Mouse (Mus musculus) right cerebral cortex, postnatal 10 days (tissue): ENCODE results near the gene Atp6v1g1.
A peak's percentile ranks its signal among the peaks of the same experiment; 100 is the strongest.

Experiments used
- DNase-seq, 2 experiments: peaks; one replicate each; pipeline ENCODE4 v3.0.0; 2021; ENCODE audit warnings: low spot score in 2 of 2

The Atp6v1g1 gene

DNA sequence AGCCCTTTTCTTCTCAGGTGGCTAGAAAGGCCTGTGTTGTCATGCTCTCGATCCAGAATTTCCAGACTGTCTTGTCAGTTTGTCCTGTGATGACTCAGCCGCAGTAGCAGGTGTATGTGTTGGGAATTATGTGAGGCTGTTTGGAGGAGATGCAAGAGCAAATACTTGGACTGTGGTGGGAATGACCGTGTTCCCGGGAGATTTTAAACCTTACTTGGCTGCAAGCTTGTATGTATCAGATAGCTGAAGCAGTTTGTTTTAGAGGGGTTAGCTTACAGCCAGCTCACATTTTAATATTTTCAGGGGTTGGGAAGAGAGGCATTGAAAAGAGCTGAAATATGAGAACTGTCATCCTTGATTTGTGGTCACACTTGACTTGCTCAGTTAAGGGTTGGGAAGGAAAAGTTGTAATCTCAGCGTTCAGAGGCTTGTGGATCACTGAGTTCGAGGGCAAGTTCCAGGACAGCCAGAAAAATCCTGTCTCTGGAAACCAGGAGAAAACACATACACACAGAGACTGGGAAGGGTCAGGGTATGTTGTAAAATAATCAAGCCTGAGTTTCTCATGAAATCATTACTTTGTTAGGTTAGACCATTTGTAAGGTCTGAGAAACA lies 2.0 kb downstream of the Atp6v1g1 start:
- no peak for DNase-seq

DNA sequence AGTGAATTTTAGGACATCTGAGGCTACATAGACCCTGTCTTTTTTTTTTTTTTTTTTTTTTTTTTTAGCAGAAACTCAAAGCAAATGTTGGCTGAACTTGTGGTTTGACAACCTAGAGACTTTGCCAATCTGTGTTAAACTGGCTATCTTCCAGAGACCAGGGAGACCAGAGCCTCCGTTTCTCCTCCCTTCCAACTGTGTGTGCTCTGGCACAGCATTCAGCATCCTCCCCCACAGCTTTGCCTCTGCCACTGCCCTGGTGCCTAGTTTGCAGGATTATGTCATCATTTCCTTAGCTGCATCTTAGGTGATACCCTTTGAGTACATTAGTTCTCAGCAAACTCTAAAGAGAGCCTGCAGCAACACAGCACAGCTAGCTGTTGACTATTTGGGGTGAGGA lies 3.2 kb downstream of the Atp6v1g1 start:
- DNase-seq: no peak

DNA sequence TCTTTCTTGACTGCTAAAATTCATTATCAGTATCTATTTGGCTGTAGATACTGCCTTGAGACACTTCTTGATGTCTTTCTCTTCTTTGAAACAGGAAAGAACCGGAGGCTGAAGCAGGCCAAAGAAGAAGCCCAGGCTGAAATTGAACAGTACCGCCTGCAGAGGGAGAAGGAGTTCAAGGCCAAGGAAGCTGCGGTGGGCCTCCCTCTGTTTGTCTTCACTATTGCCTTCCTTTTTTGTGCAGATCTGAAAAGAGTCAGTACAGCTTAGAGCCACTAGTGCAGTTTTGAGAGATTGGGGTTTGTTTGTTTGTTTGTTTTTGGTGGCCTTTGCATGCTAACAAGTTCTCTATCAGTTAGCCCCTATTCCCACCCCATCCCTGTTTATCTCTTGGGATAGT lies 3.9 kb downstream of the Atp6v1g1 start:
- no peak for DNase-seq

DNA sequence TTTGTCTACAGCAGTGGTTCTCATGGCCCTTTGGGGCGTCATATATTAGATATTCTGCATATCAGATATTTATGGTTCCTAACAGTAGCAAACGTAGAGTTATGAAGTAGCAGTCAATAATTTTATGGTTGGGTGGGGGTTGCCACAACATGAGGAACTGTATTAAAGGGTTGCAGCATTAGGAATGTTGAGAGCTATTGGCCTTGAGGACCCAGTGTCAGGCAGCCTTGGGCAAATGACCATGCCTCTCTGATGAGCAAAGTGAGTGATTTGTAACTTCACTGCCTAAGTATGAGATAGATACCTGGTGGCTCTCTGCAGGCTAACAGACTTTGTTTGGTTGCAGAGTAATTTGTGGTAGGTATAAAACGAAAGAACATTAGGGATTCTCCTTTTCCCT lies 6.3 kb downstream of the Atp6v1g1 start:
- no peak for DNase-seq

DNA sequence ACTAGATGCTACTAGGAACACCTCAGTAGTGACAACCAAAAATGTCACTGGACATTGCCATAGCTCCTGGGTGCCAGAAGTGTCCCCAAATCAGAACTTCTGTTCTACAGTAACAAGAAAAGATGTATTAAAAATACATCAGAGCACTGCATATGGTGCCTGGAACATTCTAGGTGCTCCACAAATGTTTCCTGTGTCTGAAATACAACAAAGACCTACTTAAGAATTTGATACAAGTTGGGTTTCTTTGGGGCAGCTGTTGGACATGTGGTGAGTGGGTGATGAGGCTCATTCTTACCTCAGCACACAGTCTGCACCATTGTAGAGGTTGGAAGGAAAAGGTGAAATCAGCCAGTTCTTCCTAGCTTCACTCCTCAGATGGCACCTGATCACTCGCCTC lies 8.3 kb downstream of the Atp6v1g1 start:
- no peak for DNase-seq

DNA sequence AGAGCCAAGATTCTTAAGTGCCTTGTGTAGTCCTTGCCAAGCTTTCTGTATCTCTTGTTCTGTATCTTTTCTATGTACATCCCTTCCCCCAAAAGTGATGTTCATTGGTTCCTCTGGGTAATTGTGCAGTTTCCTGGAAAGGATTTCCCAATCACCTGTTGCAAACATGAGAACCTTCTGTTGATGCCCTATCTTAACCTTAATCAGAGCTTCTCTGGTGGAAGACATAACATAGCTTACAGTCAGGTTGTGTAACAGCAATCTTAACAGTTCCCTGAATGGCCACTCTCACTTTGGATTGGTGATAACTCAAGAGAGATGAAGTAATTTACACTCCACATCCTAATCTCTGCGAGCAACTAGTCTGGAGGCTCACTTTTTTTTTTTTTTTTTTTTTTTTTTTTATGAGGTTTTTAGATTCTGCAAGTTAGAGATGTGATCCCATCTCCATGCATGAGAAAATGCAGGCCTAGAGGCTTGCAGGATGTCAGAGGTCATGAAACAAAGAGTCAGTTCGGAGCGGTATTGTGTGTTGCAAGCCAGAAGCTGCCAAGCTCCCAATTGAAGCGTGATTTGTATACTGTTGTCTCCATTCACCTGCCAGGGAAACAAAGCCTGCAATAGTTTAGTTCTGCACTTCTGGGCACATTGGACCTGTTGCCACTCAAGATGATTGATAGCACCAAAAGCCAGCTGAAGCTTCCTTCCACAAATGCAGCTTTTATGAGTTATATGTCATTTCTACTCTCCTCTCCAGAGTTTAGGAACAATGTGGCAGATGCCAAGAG lies 9.4 kb downstream of the Atp6v1g1 start:
- no peak for DNase-seq

DNA sequence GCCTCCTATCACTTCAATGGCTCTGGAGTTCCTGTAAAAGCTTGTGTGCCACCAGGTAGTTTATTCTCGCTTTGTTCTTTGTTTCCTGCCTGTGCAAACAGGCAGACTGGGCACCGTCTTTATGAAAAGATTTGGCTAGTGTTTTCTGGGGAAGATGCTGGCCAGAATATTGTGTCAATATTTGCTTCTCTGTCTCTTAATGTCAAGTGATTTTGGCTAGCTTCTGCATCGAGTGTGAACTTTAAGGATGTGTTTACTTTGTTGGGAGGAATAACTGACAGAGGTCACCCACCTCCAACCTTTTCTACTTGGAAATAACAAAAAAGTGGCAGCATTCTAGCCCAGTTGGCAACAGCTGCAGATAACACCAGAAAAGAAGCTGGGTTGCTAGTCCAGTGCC lies 10.0 kb downstream of the Atp6v1g1 start:
- no peak for DNase-seq

DNA sequence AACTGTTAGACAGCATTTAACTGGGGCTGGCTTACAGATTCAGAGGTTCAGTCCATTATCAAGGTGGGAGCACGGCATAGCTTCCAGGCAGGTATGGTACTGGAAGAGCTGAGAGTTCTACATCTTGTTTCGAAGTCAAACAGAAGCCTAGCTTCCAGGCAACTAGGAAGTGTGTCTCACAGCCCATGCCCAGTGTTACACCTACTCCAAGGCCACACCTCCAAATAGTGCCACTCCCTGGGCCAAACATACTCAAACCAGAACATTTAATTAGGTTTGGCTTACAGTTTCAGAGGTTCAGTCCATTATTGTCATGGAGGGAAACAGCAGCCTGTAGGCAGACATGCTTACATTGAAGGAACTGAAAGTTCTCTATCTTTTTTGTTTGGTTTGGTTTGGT lies 10.5 kb downstream of the Atp6v1g1 start:
- DNase-seq: no peak

DNA sequence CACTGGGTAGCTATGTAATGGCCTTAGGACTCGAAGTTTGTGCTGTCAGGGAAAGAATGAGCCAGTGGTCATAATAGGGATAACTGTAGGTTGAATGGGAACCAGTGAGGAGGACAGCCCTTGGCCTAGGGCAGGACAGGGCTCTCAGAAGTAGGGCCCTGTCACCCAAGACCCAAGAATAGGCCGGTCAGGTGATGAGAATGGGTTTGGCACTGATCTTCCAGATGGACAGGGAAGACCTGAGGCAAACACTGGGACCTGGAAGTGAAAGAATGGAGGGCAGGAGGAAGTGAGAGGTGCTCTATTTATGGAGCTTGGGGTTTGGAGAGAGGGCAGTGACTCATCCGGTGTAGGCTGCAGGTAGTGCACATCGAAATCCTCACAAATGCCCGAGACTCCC lies 12.1 kb downstream of the Atp6v1g1 start:
- no peak for DNase-seq

DNA sequence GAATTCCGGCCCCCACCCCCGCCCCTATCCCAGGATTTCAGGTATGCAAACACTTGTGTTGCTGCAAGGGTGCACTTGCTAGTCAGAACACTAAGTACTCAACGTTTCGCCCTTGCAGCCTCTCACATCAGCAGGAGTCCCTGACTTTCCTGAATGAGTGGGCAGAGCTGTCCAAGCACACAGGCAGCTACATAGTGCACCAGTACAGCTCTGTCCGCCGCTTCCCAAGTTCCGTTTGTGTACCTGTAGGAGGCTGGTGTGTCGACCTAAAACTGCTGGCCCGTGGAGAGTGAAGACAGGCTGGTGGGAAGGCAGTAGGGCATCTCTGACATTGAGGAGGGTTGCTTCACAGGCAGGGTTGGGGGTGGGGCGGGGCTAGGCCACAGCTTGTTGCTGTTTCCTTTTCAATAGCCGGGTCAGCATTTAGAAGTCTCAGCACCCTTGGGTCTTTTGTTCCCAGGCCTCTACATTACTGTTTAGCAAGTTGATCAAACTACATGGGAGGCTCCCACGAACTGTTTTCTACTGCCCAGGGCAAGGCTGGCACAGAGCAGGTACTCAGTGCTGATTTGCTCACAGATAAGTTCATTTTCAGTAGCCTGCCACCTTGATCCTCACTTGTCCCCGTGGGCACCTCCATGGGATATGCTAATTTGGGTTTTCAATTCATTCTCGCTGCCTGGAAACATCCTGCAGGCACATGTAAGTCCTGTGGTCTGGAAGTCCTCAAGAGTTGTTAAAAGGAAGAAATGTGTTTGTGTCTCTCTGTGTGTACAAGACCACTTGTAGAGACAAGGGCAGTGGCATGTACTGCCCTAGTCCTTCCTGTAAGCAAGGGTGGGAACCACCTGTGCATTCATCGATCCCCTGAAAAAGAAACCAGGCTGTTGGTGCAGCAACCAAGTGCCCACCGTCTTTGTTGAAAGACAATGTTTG lies 12.8 kb downstream of the Atp6v1g1 start:
- DNase-seq: peak in 1 of 2 experiments; percentile 31

DNA sequence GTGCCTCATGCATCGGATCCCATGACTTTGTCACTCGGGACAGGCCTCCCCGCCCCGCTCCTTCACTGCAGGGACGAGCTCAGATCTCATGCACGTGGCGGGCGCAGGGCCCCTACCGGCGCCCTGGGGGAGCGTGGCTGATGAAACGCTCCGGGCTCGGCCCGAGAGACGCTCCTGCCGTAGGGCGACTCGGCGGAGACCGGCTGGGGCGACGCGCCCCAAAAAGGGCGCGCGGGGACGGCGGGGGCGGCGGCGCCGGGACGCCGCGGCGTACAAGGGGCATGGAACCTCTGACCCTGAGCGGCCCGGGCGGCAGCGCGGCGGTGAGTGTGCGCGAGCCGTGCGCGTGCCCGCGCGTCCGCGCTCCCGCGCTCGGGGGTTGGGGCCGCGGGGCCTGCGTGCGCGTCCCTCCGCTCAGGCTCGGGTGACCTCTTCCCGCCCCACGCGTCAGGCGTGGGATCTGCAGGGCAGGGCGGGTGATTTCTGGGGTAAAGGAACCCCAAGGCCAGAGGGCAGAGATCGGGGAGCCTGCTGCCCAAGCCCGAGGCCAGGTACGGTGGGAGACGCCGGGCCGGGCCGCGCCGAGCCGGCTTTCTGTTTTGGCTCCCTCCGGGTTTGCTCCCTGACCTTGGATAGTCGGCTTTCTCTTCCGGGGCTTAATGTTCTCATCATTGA lies 14.0 kb downstream of the Atp6v1g1 start, which contains the start of gene Tmem268:
Gene Tmem268 (plus strand): TSS at position 375 of the 675 bp plus-strand sequence.
- peak; percentile 73 to 75 for DNase-seq

DNA sequence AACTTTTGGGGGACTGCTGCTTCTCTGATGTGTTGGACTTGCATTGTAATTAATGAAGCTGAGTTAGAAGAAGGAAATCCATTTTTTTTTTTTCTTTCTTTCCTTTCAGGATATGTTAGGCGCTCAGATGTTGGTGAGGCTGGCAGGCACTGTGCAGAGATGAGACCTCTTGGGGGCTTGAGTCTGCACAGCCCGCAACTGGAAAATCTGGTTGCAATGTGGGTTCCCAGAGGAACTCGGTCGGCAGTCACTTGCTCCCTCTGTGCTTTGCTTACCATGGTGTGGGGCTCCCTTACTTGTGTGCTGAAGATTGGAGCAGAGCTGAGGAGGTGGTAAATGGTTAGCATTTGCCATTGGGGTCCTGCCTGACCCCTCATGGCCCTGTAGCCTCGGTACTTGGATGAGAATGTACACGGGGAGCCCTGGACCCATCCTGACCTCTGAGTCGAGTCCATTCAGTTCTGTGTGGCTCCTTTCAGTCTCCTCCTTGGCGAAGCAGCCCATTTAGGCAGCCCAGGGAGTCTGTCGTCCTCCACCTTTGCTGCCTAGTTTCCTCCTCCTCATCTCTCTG lies 14.6 kb downstream of the Atp6v1g1 start:
- peak in 1 of 2 experiments; percentile 30 for DNase-seq

DNA sequence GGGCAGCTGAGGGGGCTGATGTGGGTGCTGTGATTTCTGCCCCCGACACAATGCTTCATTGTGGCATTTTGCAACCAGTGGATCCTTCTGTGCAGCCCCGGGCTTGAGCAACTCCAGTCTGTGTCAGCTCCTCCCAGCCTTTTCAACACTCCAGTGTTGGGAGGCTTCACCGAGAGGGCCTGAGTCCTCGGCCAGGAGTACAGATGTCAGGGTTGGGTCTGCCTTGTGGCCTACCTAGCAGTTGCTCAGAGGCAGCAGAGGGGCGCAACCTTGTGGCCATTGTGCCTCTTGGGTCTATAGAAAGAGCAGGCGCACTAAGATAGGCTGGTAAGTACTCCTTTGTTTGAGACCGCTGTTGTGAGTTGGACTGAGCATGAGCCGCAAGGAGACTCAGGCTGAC lies 15.5 kb downstream of the Atp6v1g1 start:
- DNase-seq: no peak

DNA sequence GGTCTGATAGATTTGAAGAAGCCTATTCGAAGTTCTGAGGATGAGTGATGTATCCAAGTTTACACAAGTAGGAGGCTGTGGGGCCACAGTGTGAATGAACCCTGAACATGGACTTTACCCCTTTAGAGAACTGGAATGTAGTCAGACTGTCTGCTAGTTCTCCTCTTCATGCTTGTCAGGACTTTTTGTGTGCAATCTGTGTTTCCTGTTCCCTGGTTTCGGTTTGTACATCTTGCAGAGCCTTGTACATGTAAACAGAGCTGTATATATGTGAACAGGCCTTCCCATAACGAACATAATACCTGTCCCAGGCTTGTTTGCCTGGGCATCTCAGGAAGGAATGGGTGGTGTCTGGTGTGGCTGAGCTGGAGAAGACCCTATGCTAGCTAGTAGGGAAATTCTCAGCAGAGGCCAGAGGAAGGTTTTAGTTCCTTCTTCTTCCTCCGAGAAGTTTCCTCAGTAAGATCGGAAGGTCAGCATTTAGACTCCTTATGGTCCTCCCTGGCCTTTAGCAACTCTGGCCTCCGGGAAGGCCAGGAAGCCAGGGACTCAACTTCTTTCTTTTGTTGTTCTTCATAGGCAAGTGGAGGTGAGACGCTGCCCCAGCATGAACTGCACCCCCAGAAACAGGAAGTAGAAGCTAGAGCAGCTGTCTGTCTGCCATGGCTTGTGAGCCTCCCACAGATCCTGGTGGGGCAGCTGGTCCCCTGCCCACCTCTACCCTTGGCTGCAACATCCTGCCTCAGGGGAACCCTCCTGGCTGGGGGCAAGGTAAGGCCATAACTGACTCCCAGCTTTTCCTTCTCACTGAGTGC lies 17.5 kb downstream of the Atp6v1g1 start:
- peak in 1 of 2 experiments; percentile 31 for DNase-seq

DNA sequence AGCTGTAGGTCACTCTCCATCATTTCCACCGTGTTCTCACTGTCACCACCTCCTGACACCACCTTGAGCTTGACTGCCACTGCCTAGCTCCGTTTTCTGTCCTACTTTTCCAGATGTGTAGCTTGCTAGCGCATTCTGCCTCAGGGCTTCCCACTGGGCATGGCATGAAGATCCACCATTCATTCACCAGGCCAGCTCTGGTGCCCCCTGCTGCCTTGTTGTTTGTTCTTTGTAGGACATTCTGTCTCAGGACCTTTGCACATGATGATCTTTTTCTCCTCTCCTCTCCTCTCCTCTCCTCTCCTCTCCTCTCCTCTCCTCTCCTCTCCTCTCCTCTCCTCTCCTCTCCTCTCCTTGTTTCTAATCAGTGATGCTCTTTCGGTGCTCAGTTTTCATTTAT lies 18.2 kb downstream of the Atp6v1g1 start:
- DNase-seq: no peak

DNA sequence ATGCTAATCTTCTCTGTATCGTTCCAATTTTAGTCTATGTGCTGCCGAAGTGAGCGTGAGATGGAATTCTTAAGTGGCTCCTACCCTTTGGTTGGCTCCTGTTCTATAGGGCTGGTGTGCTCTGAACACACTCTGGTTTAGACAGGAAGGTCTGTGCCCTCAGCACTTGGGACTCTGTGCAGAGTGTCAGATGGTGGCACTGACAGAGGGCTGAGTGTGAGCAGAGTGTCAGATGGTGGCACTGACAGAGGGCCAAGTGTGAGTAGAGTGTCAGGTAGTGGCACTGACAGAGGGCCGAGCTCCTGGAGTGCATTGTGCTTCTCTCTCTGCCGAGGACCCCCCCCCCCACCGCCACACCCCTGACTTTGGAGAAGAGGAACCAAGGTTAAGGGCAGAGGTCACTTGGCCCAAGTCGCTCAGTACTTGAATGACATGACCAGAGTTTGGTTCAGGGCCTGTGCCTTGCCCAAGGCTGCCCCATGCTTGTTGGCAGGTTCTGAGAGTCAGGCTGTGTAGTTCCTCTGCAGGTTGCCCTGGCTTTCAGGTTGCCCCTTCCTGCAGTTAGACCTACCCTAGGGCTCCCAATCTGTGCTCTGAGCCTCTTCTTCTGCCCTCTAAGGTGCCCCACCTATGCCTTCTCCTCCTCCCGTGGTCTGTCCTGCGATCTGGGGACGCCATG lies 23.3 kb downstream of the Atp6v1g1 start:
- no peak for DNase-seq

DNA sequence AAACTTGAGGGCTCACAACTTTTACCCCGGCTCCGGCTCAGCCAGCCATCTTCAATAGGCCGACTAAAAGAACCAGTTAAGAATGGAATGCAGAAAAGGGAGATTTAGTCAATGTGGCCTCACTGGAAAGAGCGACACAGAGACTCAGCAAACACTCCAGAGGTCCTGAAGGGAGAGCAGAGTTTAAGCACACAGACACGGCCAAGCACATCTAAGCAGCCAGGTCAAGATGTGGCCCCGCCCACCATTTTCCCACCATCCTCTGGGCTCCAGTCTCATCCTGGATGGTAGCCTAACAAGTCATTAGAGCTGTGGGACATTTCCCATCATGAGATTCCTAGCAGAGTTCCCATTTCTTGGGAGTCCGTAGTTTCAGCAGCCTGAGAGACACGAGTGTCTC lies 24.8 kb downstream of the Atp6v1g1 start:
- DNase-seq: no peak

DNA sequence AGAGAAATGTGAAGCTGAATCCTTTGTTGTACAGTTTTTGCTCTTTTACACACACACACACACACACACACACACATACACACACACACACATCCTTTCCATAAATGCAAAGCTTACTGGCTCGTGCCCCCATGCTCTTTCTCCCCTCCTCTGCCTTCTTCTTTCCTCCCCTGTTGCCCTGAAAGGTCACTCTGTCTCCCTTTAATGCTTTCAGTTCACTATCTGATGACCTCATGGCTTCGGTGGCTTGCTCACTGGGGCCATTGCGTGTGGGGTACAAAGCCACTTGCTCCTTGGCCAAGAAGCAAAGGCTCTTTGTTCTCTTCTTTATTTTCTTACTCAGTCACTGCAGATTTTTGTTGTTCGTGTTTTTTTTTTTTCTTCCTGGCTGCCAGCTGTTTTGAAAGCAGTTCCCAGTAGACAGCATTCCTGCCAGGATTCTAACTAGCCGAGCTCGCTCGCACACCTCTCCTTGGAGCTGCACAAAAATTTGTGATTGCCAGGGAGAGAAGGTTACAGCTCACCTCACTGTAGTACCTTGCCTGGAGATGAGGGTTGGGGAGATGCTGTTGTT lies 25.7 kb downstream of the Atp6v1g1 start:
- no peak for DNase-seq

DNA sequence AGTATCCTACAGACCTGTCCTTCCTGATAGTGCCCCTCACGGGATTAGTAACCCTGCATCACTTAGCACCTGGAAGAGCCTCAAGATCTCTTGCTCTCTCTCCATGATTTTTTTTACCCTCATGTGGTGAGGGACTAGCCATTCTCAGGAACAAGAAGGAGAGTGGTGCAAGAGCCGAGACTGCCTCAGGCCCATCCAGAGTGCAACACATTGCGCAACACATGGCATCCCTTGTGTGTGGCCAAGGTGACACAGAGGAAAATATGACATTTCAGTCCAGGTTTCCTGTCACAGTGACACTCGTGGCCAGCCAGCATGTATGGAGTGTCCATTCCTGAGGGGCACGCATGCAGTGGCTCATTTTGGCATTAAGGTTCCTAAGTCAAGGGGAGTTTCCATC lies 28.0 kb downstream of the Atp6v1g1 start:
- no peak for DNase-seq

DNA sequence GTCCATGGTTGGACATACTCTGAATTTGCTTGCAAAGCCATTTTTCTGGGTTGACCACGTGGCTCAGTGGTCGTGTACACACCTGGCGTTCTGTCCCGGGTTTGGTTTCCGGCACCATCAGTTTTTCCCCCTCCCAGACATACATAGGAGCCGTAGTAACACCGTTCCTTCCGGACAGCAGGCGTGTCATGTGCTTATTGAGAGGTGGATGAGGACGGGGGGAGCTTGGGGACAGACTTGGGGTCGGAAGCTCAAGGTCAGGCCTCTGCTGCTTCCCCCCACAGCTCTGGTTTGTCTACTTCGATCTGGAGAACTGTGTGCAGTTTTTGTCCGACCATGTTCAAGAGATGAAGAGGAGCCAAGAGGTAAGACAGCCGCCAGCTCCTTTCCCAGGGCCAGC lies 35.1 kb downstream of the Atp6v1g1 start:
- no peak for DNase-seq
